Mouse (Mus musculus) brain, embryonic 18.5 days (tissue): ENCODE measurements around the gene March5.

Experiments
- DNase-seq: peaks from one replicate; pipeline ENCODE4 v3.0.0-alpha.2; 2012; ENCODE audit warnings: low read depth, low spot score

March5 gene

GRCm38 (mm10) chr19:37263943-37264897 lies 56.9 kb downstream of the March5 start:
- DNase-seq = no peak

GRCm38 (mm10) chr19:37265333-37266103 lies 58.2 kb downstream of the March5 start:
- DNase-seq = peak; percentile 56

GRCm38 (mm10) chr19:37269106-37269505 lies 61.8 kb downstream of the March5 start:
- no peak for DNase-seq
